ENCODE assay signal across 24 mouse cellular contexts in the genomic region with DNA sequence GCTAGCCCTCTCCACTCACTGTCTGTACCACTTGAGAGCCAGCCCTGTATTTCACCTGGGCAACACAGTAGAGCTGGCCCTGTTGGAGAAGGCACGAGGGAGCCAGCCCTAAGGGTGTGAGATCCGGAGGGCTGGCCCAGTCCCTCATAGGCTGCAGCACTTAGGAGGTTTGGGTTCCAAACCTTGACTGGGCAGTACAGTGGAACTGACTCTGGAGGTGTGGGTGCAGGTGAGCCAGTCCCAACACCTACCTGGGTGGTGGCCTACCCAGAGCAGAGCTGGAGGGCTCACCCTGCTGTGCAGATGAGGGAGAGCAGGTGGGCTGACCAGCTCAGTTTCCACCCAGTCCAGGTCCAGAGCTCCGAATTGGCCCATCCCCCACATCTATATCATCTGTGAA.
A peak's percentile ranks its signal among the peaks of the same experiment; 100 is the strongest.
DNase-seq lines count a peak whose midpoint lies in the region; ATAC-seq and TF ChIP-seq lines count a peak whose summit lies in the region.
"Had no signal": no experiment of that assay in that cellular context is flagged by ENCODE, and none has a peak within 500 bp of the region (broad histone marks: within the 10 kb centered on the region; RNA-seq: fewer than 3 reads in every experiment).

No protein-coding gene starts in this region.

- intact Hi-C loops in heart, postnatal 36 days (cut with DNase I): no loop called here

- H3K27ac ChIP-seq in heart, postnatal 0 days (ENCODE audit: low read depth): no peak overlapping the region
- no peak overlapping the region for H3K27ac ChIP-seq in kidney, embryonic 16.5 days (ENCODE audit: low read length)
- H3K27ac ChIP-seq in midbrain, embryonic 13.5 days: no peak overlapping the region
- no peak overlapping the region for H3K27ac ChIP-seq in midbrain, postnatal 0 days (ENCODE audit: low read depth, low read length)
- no peak overlapping the region for H3K27ac ChIP-seq in midbrain, embryonic 14.5 days (replicated peaks; ENCODE audit: low read depth, low read length)
- H3K27ac ChIP-seq: forebrain, embryonic 12.5 days; intestine, embryonic 15.5 days; liver, embryonic 15.5 days; neural tube, embryonic 13.5 days had no signal

- no peaks in the 10 kb centered on the region for H3K4me1 ChIP-seq in heart, postnatal 0 days (ENCODE audit: control insufficient read depth, insufficient read depth)
- no peaks in the 10 kb centered on the region for H3K4me1 ChIP-seq in kidney, embryonic 16.5 days (ENCODE audit: insufficient read depth, low read length)
- H3K4me1 ChIP-seq in midbrain, embryonic 13.5 days (replicated peaks): no peaks in the 10 kb centered on the region
- no peaks in the 10 kb centered on the region for H3K4me1 ChIP-seq in midbrain, postnatal 0 days (ENCODE audit: insufficient read depth, low read length)
- H3K4me1 ChIP-seq in midbrain, embryonic 14.5 days (ENCODE audit: control insufficient read depth, insufficient read depth, low read length): no peaks in the 10 kb centered on the region
- H3K4me1 ChIP-seq: forebrain, embryonic 12.5 days; intestine, embryonic 15.5 days; liver, embryonic 15.5 days; neural tube, embryonic 13.5 days had no signal

- H3K27me3 ChIP-seq in heart, postnatal 0 days (ENCODE audit: control insufficient read depth, insufficient read depth, low read length): no peaks in the 10 kb centered on the region
- no peaks in the 10 kb centered on the region for H3K27me3 ChIP-seq in kidney, embryonic 16.5 days (ENCODE audit: insufficient read depth, low read length)
- no peaks in the 10 kb centered on the region for H3K27me3 ChIP-seq in midbrain, embryonic 13.5 days
- H3K27me3 ChIP-seq in midbrain, postnatal 0 days (ENCODE audit: insufficient read depth, low read length): no peaks in the 10 kb centered on the region
- no peaks in the 10 kb centered on the region for H3K27me3 ChIP-seq in midbrain, embryonic 14.5 days (ENCODE audit: control insufficient read depth, insufficient read depth, low read length)
- H3K27me3 ChIP-seq: forebrain, embryonic 12.5 days; intestine, embryonic 15.5 days; liver, embryonic 15.5 days; neural tube, embryonic 13.5 days had no signal

- H3K4me3 ChIP-seq in heart, postnatal 0 days (ENCODE audit: low read depth, low read length): no peak overlapping the region
- H3K4me3 ChIP-seq in kidney, embryonic 16.5 days (ENCODE audit: low read length): no peak overlapping the region
- H3K4me3 ChIP-seq in midbrain, embryonic 13.5 days (replicated peaks): no peak overlapping the region
- H3K4me3 ChIP-seq in midbrain, postnatal 0 days (ENCODE audit: low read depth, low read length): no peak overlapping the region
- H3K4me3 ChIP-seq in midbrain, embryonic 14.5 days (replicated peaks; ENCODE audit: low read depth, low read length): no peak overlapping the region
- H3K4me3 ChIP-seq: forebrain, embryonic 12.5 days; intestine, embryonic 15.5 days; liver, embryonic 15.5 days; neural tube, embryonic 13.5 days had no signal

- no peaks in the 10 kb centered on the region for H3K9me3 ChIP-seq in heart, postnatal 0 days (replicated peaks; ENCODE audit: control insufficient read depth, low read length)
- H3K9me3 ChIP-seq in kidney, embryonic 16.5 days (ENCODE audit: low read length): no peaks in the 10 kb centered on the region
- H3K9me3 ChIP-seq in midbrain, embryonic 13.5 days: no peaks in the 10 kb centered on the region
- no peaks in the 10 kb centered on the region for H3K9me3 ChIP-seq in midbrain, postnatal 0 days (ENCODE audit: low read length)
- H3K9me3 ChIP-seq in midbrain, embryonic 14.5 days (ENCODE audit: control insufficient read depth, low read length): no peaks in the 10 kb centered on the region
- H3K9me3 ChIP-seq: forebrain, embryonic 12.5 days; intestine, embryonic 15.5 days; liver, embryonic 15.5 days; neural tube, embryonic 13.5 days had no signal

- no peak for DNase-seq in heart, postnatal 0 days (ENCODE audit: low spot score)
- DNase-seq in heart, postnatal 36 days: no peak
- DNase-seq in kidney, postnatal 14 days: no peak
- no peak for DNase-seq in midbrain, postnatal 0 days (ENCODE audit: low spot score)
- DNase-seq in midbrain, embryonic 14.5 days: no peak
- DNase-seq in urinary bladder, postnatal 4 days (ENCODE audit: low spot score in 2 of 2): no peak
- DNase-seq: adrenal gland, postnatal 10 days; cerebellum, adult 8-10 months; cerebellum, postnatal 25 days; forebrain, postnatal 0 days; heart, postnatal 4 days; kidney, adult 9 months; layer of hippocampus, adult 9-11 months; lung, embryonic 14.5 days; lung, postnatal 36 days; right cerebral cortex, postnatal 4 days had no signal

- peak; percentile 30; the same call in 1 of the 2 replicates for ATAC-seq in heart, postnatal 0 days (ENCODE audit: insufficient read depth, low read depth)
- peak; percentile 65 for ATAC-seq in kidney, embryonic 16.5 days (ENCODE audit: low FRiP score, low TSS enrichment)
- ATAC-seq in midbrain, embryonic 13.5 days: 0 out of 2 replicates have a peak, but pooled peaks have one; percentile 30
- ATAC-seq in midbrain, postnatal 0 days (ENCODE audit: low FRiP score): no peak
- ATAC-seq in midbrain, embryonic 14.5 days (ENCODE audit: low FRiP score, low TSS enrichment): peak; percentile 27; the same call in 1 of the 2 replicates
- ATAC-seq: forebrain, postnatal 0 days; hindbrain, embryonic 16.5 days; intestine, embryonic 15.5 days; Patski had no signal

- H3K36me3 ChIP-seq in heart, postnatal 0 days (replicated peaks; ENCODE audit: control insufficient read depth, insufficient read depth, low read length): no peaks in the 10 kb centered on the region
- no peaks in the 10 kb centered on the region for H3K36me3 ChIP-seq in kidney, embryonic 16.5 days (ENCODE audit: insufficient read depth, low read length)
- H3K36me3 ChIP-seq in midbrain, embryonic 13.5 days: no peaks in the 10 kb centered on the region
- no peaks in the 10 kb centered on the region for H3K36me3 ChIP-seq in midbrain, postnatal 0 days (ENCODE audit: insufficient read depth, low read length)
- H3K36me3 ChIP-seq in midbrain, embryonic 14.5 days (ENCODE audit: control insufficient read depth, insufficient read depth, low read length): no peaks in the 10 kb centered on the region
- H3K36me3 ChIP-seq: forebrain, embryonic 12.5 days; intestine, embryonic 15.5 days; liver, embryonic 15.5 days; neural tube, embryonic 13.5 days had no signal

- no peak overlapping the region for H3K9ac ChIP-seq in heart, postnatal 0 days (replicated peaks; ENCODE audit: low read depth, low read length)
- no peak overlapping the region for H3K9ac ChIP-seq in kidney, embryonic 16.5 days (replicated peaks; ENCODE audit: low read length)
- no peak overlapping the region for H3K9ac ChIP-seq in midbrain, embryonic 13.5 days (replicated peaks)
- H3K9ac ChIP-seq in midbrain, postnatal 0 days (replicated peaks; ENCODE audit: low read length, poor library complexity, severe bottlenecking): no peak overlapping the region
- H3K9ac ChIP-seq in midbrain, embryonic 14.5 days (replicated peaks; ENCODE audit: low read length): no peak overlapping the region
- H3K9ac ChIP-seq: forebrain, embryonic 12.5 days; forebrain, postnatal 0 days; intestine, embryonic 15.5 days; liver, embryonic 15.5 days; lung, embryonic 14.5 days; neural tube, embryonic 13.5 days had no signal

- H3K4me2 ChIP-seq in heart, postnatal 0 days (ENCODE audit: low read depth, low read length): no peak overlapping the region
- H3K4me2 ChIP-seq in kidney, embryonic 16.5 days (replicated peaks; ENCODE audit: low read depth, low read length): no peak overlapping the region
- H3K4me2 ChIP-seq in midbrain, embryonic 13.5 days (replicated peaks): no peak overlapping the region
- H3K4me2 ChIP-seq in midbrain, postnatal 0 days (ENCODE audit: low read depth, low read length, poor library complexity, severe bottlenecking): no peak overlapping the region
- H3K4me2 ChIP-seq in midbrain, embryonic 14.5 days (ENCODE audit: low read length): no peak overlapping the region
- H3K4me2 ChIP-seq: forebrain, embryonic 12.5 days; intestine, embryonic 15.5 days; liver, embryonic 15.5 days; lung, embryonic 14.5 days; neural tube, embryonic 13.5 days had no signal

- no peak for TF ChIP-seq EP300 in heart, postnatal 0 days (IDR thresholded peaks at IDR 0.05; ENCODE audit: low read depth)

- no peak for TF ChIP-seq CTCF in heart, postnatal 0 days (IDR thresholded peaks at IDR 0.05; ENCODE audit: low read depth)
- no peak for TF ChIP-seq CTCF in midbrain, postnatal 0 days (IDR thresholded peaks at IDR 0.05)

- 39% methylated on average over 3 of the region's 3 CpGs for WGBS in heart, postnatal 0 days
- 50% methylated on average over 3 of the region's 3 CpGs for WGBS in kidney, embryonic 16.5 days
- 70% methylated on average over 3 of the region's 3 CpGs for WGBS in midbrain, embryonic 13.5 days
- WGBS in midbrain, postnatal 0 days: 80% methylated on average over 3 of the region's 3 CpGs
- WGBS in midbrain, embryonic 14.5 days: 84% methylated on average over 3 of the region's 3 CpGs
